Mouse (Mus musculus) myocyte (in vitro differentiated cells): ENCODE data around the gene Dgki. TPM values are rescaled to one million over a fixed set of nuclear protein-coding genes. Genes with fewer than 3 reads are reported as not detected.

ENCODE experiments used
- H3K27me3 ChIP-seq: one replicate; pipeline ENCODE4 v1.6.1; 2011; ENCODE audit not compliant: control insufficient read depth, insufficient read depth, insufficient read length
- H3K36me3 ChIP-seq: one replicate; pipeline ENCODE4 v1.6.1; 2011; ENCODE audit not compliant: control insufficient read depth, insufficient read depth
- H3K4me2 ChIP-seq: one replicate; pipeline ENCODE4 v1.6.1; 2011; ENCODE audit warnings: low read depth, control low read depth
- H3K4me3 ChIP-seq: one replicate; pipeline ENCODE4 v1.5.1; 2011; ENCODE audit warnings: mild to moderate bottlenecking, control low read depth, moderate library complexity
- H3K79me2 ChIP-seq: one replicate; pipeline ENCODE4 v1.6.1; 2011; ENCODE audit not compliant: control insufficient read depth, insufficient read depth
- H3ac ChIP-seq: one replicate; pipeline ENCODE4 v1.6.1; 2011; ENCODE audit not compliant: control insufficient read depth, insufficient read length
- CEBPB ChIP-seq: IDR thresholded peaks from 2 replicates; pipeline ENCODE4 v1.6.1; 2011; ENCODE audit warnings: mild to moderate bottlenecking, moderate library complexity; ENCODE audit not compliant: poor library complexity, insufficient read depth, severe bottlenecking
- E2F4 ChIP-seq: IDR thresholded peaks from one replicate; pipeline ENCODE4 v1.6.1; 2011; ENCODE audit warnings: mild to moderate bottlenecking, control low read depth, moderate library complexity; ENCODE audit not compliant: insufficient read depth
- MAX ChIP-seq: IDR thresholded peaks from one replicate; pipeline ENCODE4 v1.6.1; 2011; ENCODE audit warnings: low read depth, mild to moderate bottlenecking, control low read depth
- MYOD1 ChIP-seq, 3 experiments: IDR thresholded peaks; one replicate each; pipeline ENCODE4 v1.6.1; 2011; ENCODE audit warnings: control low read depth in 2 of 3, low read depth in 2 of 3, mild to moderate bottlenecking in 2 of 3, moderate library complexity in 1 of 3; ENCODE audit not compliant: insufficient read length in 2 of 3, control insufficient read depth in 1 of 3
- MYOG ChIP-seq, 3 experiments: IDR thresholded peaks; one replicate each; pipeline ENCODE4 v1.6.1; 2011; ENCODE audit warnings: control low read depth in 2 of 3, low read depth in 2 of 3, mild to moderate bottlenecking in 2 of 3; ENCODE audit not compliant: insufficient read length in 2 of 3, control insufficient read depth in 1 of 3, insufficient read depth in 1 of 3
- POLR2A ChIP-seq: IDR thresholded peaks from one replicate; pipeline ENCODE4 v1.6.1; 2011; ENCODE audit warnings: low read depth, mild to moderate bottlenecking, control low read depth, moderate library complexity; ENCODE audit not compliant: insufficient read length
- POLR2AphosphoS2 ChIP-seq: IDR thresholded peaks from one replicate; pipeline ENCODE4 v1.6.1; 2011; ENCODE audit warnings: low read depth, control low read depth; ENCODE audit not compliant: insufficient read length
- REST ChIP-seq: IDR thresholded peaks from one replicate; pipeline ENCODE4 v1.6.1; 2011; ENCODE audit warnings: mild to moderate bottlenecking, control low read depth, moderate library complexity; ENCODE audit not compliant: insufficient read depth, insufficient read length
- SRF ChIP-seq: IDR thresholded peaks from one replicate; pipeline ENCODE4 v1.6.1; 2011; ENCODE audit warnings: low read depth; ENCODE audit not compliant: control insufficient read depth, insufficient read length
- TCF12 ChIP-seq: IDR thresholded peaks from one replicate; pipeline ENCODE4 v1.6.1; 2011; ENCODE audit warnings: mild to moderate bottlenecking, control low read depth; ENCODE audit not compliant: poor library complexity, insufficient read depth, severe bottlenecking
- TCF3 ChIP-seq: IDR thresholded peaks from one replicate; pipeline ENCODE4 v1.6.1; 2011; ENCODE audit warnings: low read depth, control low read depth; ENCODE audit not compliant: insufficient read length
- USF1 ChIP-seq: IDR thresholded peaks from one replicate; pipeline ENCODE4 v1.6.1; 2011; ENCODE audit warnings: low read depth, mild to moderate bottlenecking, control low read depth, moderate library complexity
- polyA plus RNA-seq: library from polyadenylated mRNA; unstranded; fragments of >200 nt; fragmentation: generic; extraction: Trizol; gene quantifications from one replicate; pipeline ENCODE4 v1.2.1, GENCODE M21; 2012; ENCODE audit warnings: missing spikeins

The Dgki gene
- polyA plus RNA-seq, 1 experiment: 0.02 TPM

- Histone ChIP-seq H3K79me2 (no peaks in the 10 kb centered on the region), H3K27me3 (no peaks in the 10 kb centered on the region), H3K4me2 (peak overlapping the region; percentile 53), H3K4me3 (no peak overlapping the region), H3K36me3 (no peaks in the 10 kb centered on the region), H3ac (no peak overlapping the region)
- TF ChIP-seq MAX (no peak), MYOD1 (IDR thresholded peaks at IDR 0.05; ENCODE audit: control insufficient read depth in 1 of 3, insufficient read length in 2 of 3, low read depth in 2 of 3) (peak in 2 of 3 experiments; percentile 19 to 28)
These were observed 23.8 kb downstream of the Dgki start for GRCm38 (mm10) chr6:37276181-37276580.

- no peak overlapping the region for H3ac ChIP-seq
- peak overlapping the region; percentile 32 for H3K4me2 ChIP-seq
- H3K4me3 ChIP-seq: no peak overlapping the region
- H3K36me3 ChIP-seq: no peaks in the 10 kb centered on the region
- H3K27me3 ChIP-seq: no peaks in the 10 kb centered on the region
- H3K79me2 ChIP-seq: no peaks in the 10 kb centered on the region
- TF ChIP-seq MYOG (IDR thresholded peaks at IDR 0.05; ENCODE audit: control insufficient read depth in 1 of 3, insufficient read depth in 1 of 3, insufficient read length in 2 of 3, low read depth in 2 of 3) (no peak), TCF3 (no peak), MAX (no peak), REST (no peak), USF1 (no peak), MYOD1 (IDR thresholded peaks at IDR 0.05; ENCODE audit: control insufficient read depth in 1 of 3, insufficient read length in 2 of 3, low read depth in 2 of 3) (no peak), POLR2A (no peak), CEBPB (no peak), POLR2AphosphoS2 (no peak), SRF (no peak), TCF12 (no peak), E2F4 (no peak)
These were observed 28.9 kb downstream of the Dgki start for GRCm38 (mm10) chr6:37270905-37271591.

GRCm38 (mm10) chr6:37268589-37268988, 31.4 kb downstream of the Dgki start:
- Histone ChIP-seq H3K36me3 (no peaks in the 10 kb centered on the region), H3ac (no peak overlapping the region), H3K4me3 (no peak overlapping the region), H3K27me3 (no peaks in the 10 kb centered on the region), H3K79me2 (no peaks in the 10 kb centered on the region), H3K4me2 (no peak overlapping the region)
- TF ChIP-seq MYOD1 (IDR thresholded peaks at IDR 0.05; ENCODE audit: control insufficient read depth in 1 of 3, insufficient read length in 2 of 3, low read depth in 2 of 3) (no peak), E2F4 (no peak), SRF (no peak), REST (no peak), MYOG (IDR thresholded peaks at IDR 0.05; ENCODE audit: control insufficient read depth in 1 of 3, insufficient read depth in 1 of 3, insufficient read length in 2 of 3, low read depth in 2 of 3) (no peak), CEBPB (no peak), USF1 (no peak), TCF12 (no peak), POLR2A (no peak), MAX (no peak), TCF3 (no peak), POLR2AphosphoS2 (no peak)

GRCm38 (mm10) chr6:37267952-37268351, 32.0 kb downstream of the Dgki start:
- no peak overlapping the region for H3K4me3 ChIP-seq
- no peaks in the 10 kb centered on the region for H3K36me3 ChIP-seq
- no peak overlapping the region for H3K4me2 ChIP-seq
- no peaks in the 10 kb centered on the region for H3K79me2 ChIP-seq
- TF ChIP-seq E2F4: no peak
- no peaks in the 10 kb centered on the region for H3K27me3 ChIP-seq
- H3ac ChIP-seq: no peak overlapping the region

GRCm38 (mm10) chr6:37262486-37262885, 37.5 kb downstream of the Dgki start:
- H3K4me3 ChIP-seq: no peak overlapping the region
- H3K79me2 ChIP-seq: no peaks in the 10 kb centered on the region
- TF ChIP-seq TCF3 (no peak), POLR2AphosphoS2 (no peak), CEBPB (no peak), MYOD1 (IDR thresholded peaks at IDR 0.05; ENCODE audit: control insufficient read depth in 1 of 3, insufficient read length in 2 of 3, low read depth in 2 of 3) (no peak), USF1 (no peak), MYOG (IDR thresholded peaks at IDR 0.05; ENCODE audit: control insufficient read depth in 1 of 3, insufficient read depth in 1 of 3, insufficient read length in 2 of 3, low read depth in 2 of 3) (no peak), E2F4 (no peak), REST (no peak)
- H3K4me2 ChIP-seq: no peak overlapping the region
- no peaks in the 10 kb centered on the region for H3K36me3 ChIP-seq
- H3K27me3 ChIP-seq: no peaks in the 10 kb centered on the region
- no peak overlapping the region for H3ac ChIP-seq
